Mouse (Mus musculus) liver, embryonic 15.5 days (tissue): ENCODE measurements around the gene Akap6. TPM values are rescaled to one million over a fixed set of nuclear protein-coding genes. Genes with fewer than 3 reads are reported as not detected.

Source experiments
- ATAC-seq: fragments of 200-750 bp; cut with Nextera tagmentation; 2 replicates; pipeline ENCODE4 v1.8.0; 2017; ENCODE audit warnings: moderate number of reproducible peaks, mild to moderate bottlenecking, moderate library complexity; ENCODE audit not compliant: insufficient read depth
- H3K27ac ChIP-seq: fragments of 300-500 bp; sonication (generic); replicated peaks from 2 replicates; pipeline ENCODE4 v1.5.1; 2015; ENCODE audit warnings: mild to moderate bottlenecking, inconsistent platforms
- H3K27me3 ChIP-seq: fragments of 300-500 bp; sonication (generic); 2 replicates; pipeline ENCODE4 v1.6.1; 2015; ENCODE audit warnings: mild to moderate bottlenecking, inconsistent platforms
- H3K36me3 ChIP-seq: fragments of 300-500 bp; sonication (generic); replicated peaks from 2 replicates; pipeline ENCODE4 v1.6.1; 2015; ENCODE audit warnings: moderate library complexity, mild to moderate bottlenecking, inconsistent platforms
- H3K4me1 ChIP-seq: fragments of 300-500 bp; sonication (generic); replicated peaks from 2 replicates; pipeline ENCODE4 v1.6.1; 2015; ENCODE audit warnings: inconsistent platforms
- H3K4me2 ChIP-seq: fragments of 300-500 bp; sonication (generic); 2 replicates; pipeline ENCODE4 v1.6.1; 2015; ENCODE audit warnings: moderate library complexity, mild to moderate bottlenecking, inconsistent platforms
- H3K4me3 ChIP-seq: fragments of 300-500 bp; sonication (generic); replicated peaks from 2 replicates; pipeline ENCODE4 v1.5.1; 2015; ENCODE audit warnings: mild to moderate bottlenecking, inconsistent platforms
- H3K9ac ChIP-seq: fragments of 300-500 bp; sonication (generic); 2 replicates; pipeline ENCODE4 v1.6.1; 2015; ENCODE audit warnings: moderate library complexity, mild to moderate bottlenecking, inconsistent platforms
- H3K9me3 ChIP-seq: fragments of 300-500 bp; sonication (generic); replicated peaks from 2 replicates; pipeline ENCODE4 v1.6.1; 2016; ENCODE audit warnings: inconsistent platforms
- WGBS: fragments of 180-500 bp; shearing (Covaris S2); methylation state at CpG from one replicate; pipeline ENCODE4 v1.1.7; 2015; ENCODE audit warnings: mixed read lengths; ENCODE audit not compliant: insufficient replicate concordance; 5-methylcytosine and 5-hydroxymethylcytosine counted together
- polyA plus RNA-seq: library from polyadenylated mRNA; unstranded; fragments of >200 nt; fragmentation: Nextera tagmentation; extraction: Ambion mirVana; gene quantifications from 2 replicates; pipeline ENCODE4 v1.2.1, GENCODE M21; 2015

Akap6 gene
- polyA plus RNA-seq, 1 experiment from 2014 or later = 0.05 TPM

DNA sequence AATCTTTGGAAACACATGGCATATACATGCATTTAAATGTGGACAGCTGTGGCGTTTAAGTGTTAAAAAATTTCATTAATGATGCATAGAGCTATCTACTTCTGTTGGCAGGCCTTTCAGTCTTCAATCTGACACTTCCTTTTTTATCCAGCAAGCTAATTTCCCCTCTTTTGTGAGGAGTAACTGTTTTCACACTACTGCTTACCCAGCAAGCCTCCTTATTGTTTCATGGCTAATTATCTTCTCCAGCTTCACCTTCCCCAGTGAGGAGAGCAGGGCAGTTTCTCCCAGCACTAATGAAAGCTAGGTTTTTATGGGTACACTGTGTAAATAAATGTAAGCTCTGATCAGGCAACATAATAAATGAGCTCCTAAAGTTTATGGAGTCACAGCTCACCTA lies 425.5 kb downstream of the Akap6 start:
- no peaks in the 10 kb centered on the region for H3K9me3 ChIP-seq
- no peaks in the 10 kb centered on the region for H3K4me1 ChIP-seq
- no peak for ATAC-seq
- no peak overlapping the region for H3K4me3 ChIP-seq
- H3K36me3 ChIP-seq = no peaks in the 10 kb centered on the region
- 53% methylated on average over 1 of the region's 1 CpGs for WGBS
- no peak overlapping the region for H3K4me2 ChIP-seq
- no peak overlapping the region for H3K27ac ChIP-seq
- no peak overlapping the region for H3K9ac ChIP-seq
- no peaks in the 10 kb centered on the region for H3K27me3 ChIP-seq

- H3K9me3 ChIP-seq = no peaks in the 10 kb centered on the region
- WGBS = 56% methylated on average over 4 of the region's 4 CpGs
- no peak overlapping the region for H3K9ac ChIP-seq
- no peak overlapping the region for H3K27ac ChIP-seq
- no peak overlapping the region for H3K4me2 ChIP-seq
- H3K36me3 ChIP-seq = no peaks in the 10 kb centered on the region
- H3K27me3 ChIP-seq = no peaks in the 10 kb centered on the region
- no peak overlapping the region for H3K4me3 ChIP-seq
- no peak for ATAC-seq
- H3K4me1 ChIP-seq = no peaks in the 10 kb centered on the region
These were observed 426.1 kb downstream of the Akap6 start for GRCm38 (mm10) chr12:53125286-53125685.

GRCm38 (mm10) chr12:53134196-53134595 lies 435.0 kb downstream of the Akap6 start:
- H3K4me3 ChIP-seq = no peak overlapping the region
- no peaks in the 10 kb centered on the region for H3K4me1 ChIP-seq
- no peaks in the 10 kb centered on the region for H3K9me3 ChIP-seq
- WGBS = 66% methylated on average over 2 of the region's 2 CpGs
- H3K4me2 ChIP-seq = no peak overlapping the region
- no peaks in the 10 kb centered on the region for H3K27me3 ChIP-seq
- no peak overlapping the region for H3K27ac ChIP-seq
- H3K9ac ChIP-seq = no peak overlapping the region
- ATAC-seq = 0 out of 2 replicates have a peak, but pooled peaks have one; percentile 25
- H3K36me3 ChIP-seq = no peaks in the 10 kb centered on the region

DNA sequence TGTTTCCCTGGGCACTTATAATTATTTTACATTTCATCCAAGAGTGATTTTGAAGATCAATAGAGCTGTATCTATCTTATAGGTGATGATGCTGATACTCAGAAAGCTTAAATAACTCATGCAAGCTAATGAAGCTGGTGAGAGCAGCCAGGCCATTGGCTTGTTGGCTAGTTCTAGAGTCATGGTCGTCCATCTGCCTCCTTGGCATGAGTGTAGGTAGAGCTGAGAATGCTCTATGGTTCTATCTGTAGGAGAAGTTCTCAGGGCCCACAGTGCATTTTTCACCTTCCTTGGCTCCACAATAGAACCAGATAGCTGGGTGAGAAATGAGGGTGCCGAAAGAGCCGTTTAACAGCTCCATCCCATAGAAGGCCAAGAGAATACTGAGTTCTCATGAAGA lies 438.1 kb downstream of the Akap6 start:
- Histone ChIP-seq H3K27ac (no peak overlapping the region), H3K4me2 (no peak overlapping the region), H3K4me3 (no peak overlapping the region), H3K4me1 (no peaks in the 10 kb centered on the region), H3K27me3 (no peaks in the 10 kb centered on the region), H3K9ac (no peak overlapping the region), H3K36me3 (no peaks in the 10 kb centered on the region), H3K9me3 (no peaks in the 10 kb centered on the region)
- ATAC-seq = no peak
- WGBS = 55% methylated on average over 3 of the region's 3 CpGs

DNA sequence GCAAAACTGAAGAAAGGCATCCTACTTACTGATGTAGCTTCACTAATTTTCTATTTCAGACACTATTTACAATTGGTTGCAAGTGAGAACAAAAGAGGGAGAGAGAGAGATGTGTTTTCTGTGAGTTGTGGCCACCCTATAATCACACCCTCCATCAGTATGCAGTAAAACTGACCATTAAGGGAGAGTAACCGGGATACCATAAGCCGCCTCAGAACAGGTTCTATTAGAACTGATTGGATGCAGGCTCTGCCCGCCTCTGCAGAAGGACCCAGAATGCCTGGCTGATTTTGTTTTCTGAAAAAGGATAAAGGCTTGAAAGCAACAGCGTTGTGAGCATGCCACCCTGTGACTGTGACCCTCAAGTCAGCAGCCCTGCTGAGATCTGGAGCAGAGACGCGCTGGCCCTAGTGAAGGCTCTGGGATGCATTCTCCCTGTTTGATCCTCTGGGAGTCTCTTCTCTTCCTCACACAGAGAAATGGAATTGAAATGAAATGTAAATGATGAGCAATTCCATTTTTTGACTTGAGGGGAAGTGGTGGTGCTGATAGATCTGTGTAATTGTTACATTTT lies 445.0 kb downstream of the Akap6 start:
- no peaks in the 10 kb centered on the region for H3K36me3 ChIP-seq
- H3K27me3 ChIP-seq = no peaks in the 10 kb centered on the region
- WGBS = 65% methylated on average over 6 of the region's 6 CpGs
- no peak overlapping the region for H3K9ac ChIP-seq
- no peaks in the 10 kb centered on the region for H3K9me3 ChIP-seq
- no peak overlapping the region for H3K4me3 ChIP-seq
- H3K4me1 ChIP-seq = no peaks in the 10 kb centered on the region
- no peak overlapping the region for H3K4me2 ChIP-seq
- no peak overlapping the region for H3K27ac ChIP-seq
- no peak for ATAC-seq

DNA sequence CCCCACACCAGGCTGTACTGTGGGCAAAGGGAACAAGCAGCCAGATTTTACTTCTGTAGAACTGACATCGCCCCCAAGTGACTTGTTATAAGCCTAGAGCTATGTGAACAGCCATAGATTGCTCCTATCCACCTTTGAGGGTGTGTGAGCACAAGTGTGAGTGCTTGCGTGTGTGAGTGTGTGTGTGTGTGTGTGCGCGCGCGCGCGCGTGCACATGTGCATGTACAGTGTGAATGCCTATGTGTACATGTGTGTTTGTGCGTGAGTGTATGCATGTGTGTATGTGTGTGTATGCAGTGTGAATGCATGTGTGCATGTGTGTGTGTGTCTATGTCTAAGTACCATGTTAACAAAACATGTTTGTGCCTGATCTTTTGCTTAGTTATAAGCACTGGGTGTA lies 445.6 kb downstream of the Akap6 start:
- Histone ChIP-seq H3K36me3 (no peaks in the 10 kb centered on the region), H3K4me2 (no peak overlapping the region), H3K9ac (no peak overlapping the region), H3K27ac (no peak overlapping the region), H3K4me1 (no peaks in the 10 kb centered on the region), H3K4me3 (no peak overlapping the region), H3K9me3 (no peaks in the 10 kb centered on the region), H3K27me3 (no peaks in the 10 kb centered on the region)
- WGBS = 84% methylated on average over 10 of the region's 10 CpGs
- ATAC-seq = no peak

DNA sequence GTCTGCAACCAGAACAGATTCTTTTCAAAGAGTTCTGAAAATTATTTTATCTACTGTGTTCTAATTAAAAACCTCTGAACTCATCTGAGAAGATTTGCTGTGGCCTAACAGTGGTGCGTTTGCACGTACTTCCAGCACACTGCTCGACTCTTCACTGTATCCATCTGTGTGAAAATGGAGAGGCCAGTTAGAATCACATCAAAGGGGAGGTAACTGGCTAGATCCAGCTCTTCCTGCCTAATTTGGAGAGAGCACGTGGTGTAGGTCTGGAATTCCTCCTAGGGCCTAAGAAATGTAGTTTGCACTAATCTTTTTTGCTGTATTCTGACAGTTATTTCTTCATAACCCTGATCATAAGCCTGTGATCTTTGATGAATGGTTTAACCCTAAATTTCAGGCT lies 446.3 kb downstream of the Akap6 start:
- no peaks in the 10 kb centered on the region for H3K9me3 ChIP-seq
- H3K27ac ChIP-seq = no peak overlapping the region
- H3K9ac ChIP-seq = no peak overlapping the region
- no peak overlapping the region for H3K4me3 ChIP-seq
- 58% methylated on average over 4 of the region's 4 CpGs for WGBS
- no peaks in the 10 kb centered on the region for H3K4me1 ChIP-seq
- H3K4me2 ChIP-seq = no peak overlapping the region
- no peak for ATAC-seq
- H3K27me3 ChIP-seq = no peaks in the 10 kb centered on the region
- H3K36me3 ChIP-seq = no peaks in the 10 kb centered on the region

- H3K4me1 ChIP-seq = no peaks in the 10 kb centered on the region
- no peak overlapping the region for H3K4me2 ChIP-seq
- no peak overlapping the region for H3K9ac ChIP-seq
- no peaks in the 10 kb centered on the region for H3K9me3 ChIP-seq
- no peak overlapping the region for H3K4me3 ChIP-seq
- no peak for ATAC-seq
- H3K27me3 ChIP-seq = no peaks in the 10 kb centered on the region
- H3K36me3 ChIP-seq = no peaks in the 10 kb centered on the region
- no peak overlapping the region for H3K27ac ChIP-seq
- WGBS = 55% methylated on average over 11 of the region's 11 CpGs
These were observed 447.4 kb downstream of the Akap6 start for GRCm38 (mm10) chr12:53146460-53147050.

- ATAC-seq = no peak
- no peak overlapping the region for H3K4me2 ChIP-seq
- 9% methylated on average over 11 of the region's 11 CpGs for WGBS
These were observed 448.5 kb downstream of the Akap6 start for GRCm38 (mm10) chr12:53147696-53148095.

GRCm38 (mm10) chr12:53168189-53169003 lies 469.2 kb downstream of the Akap6 start:
- Histone ChIP-seq H3K9ac (no peak overlapping the region), H3K9me3 (no peaks in the 10 kb centered on the region), H3K4me2 (no peak overlapping the region), H3K27me3 (no peaks in the 10 kb centered on the region), H3K4me1 (no peaks in the 10 kb centered on the region), H3K4me3 (no peak overlapping the region), H3K36me3 (no peaks in the 10 kb centered on the region), H3K27ac (no peak overlapping the region)
- ATAC-seq = no peak
- WGBS = 59% methylated on average over 8 of the region's 8 CpGs

More at GRCm38 (mm10) chr12:53147696-53148095, 448.5 kb downstream of the Akap6 start:
- H3K36me3 ChIP-seq = no peaks in the 10 kb centered on the region
- H3K4me1 ChIP-seq = no peaks in the 10 kb centered on the region
- no peaks in the 10 kb centered on the region for H3K27me3 ChIP-seq
- H3K9me3 ChIP-seq = no peaks in the 10 kb centered on the region
- H3K27ac ChIP-seq = no peak overlapping the region
- H3K4me3 ChIP-seq = no peak overlapping the region
- H3K9ac ChIP-seq = no peak overlapping the region

DNA sequence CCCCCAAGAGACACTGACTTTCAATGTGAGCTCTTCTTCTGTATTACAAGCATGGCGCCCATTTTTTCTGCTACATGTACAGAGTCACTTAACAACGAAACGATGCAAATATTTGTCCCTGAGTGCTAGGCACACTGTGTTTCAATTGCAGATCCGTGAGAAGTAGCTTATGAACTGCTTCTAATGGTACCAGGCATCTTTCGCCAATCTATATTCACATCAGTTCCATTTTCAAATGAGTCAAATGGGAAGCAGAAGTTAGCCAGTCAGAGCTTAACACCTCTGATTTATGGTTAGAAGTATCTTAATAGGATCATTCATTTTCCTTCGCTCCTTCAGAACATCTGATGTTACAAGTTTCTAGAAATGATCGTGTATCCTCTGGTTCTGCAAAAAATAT lies 492.3 kb downstream of the Akap6 start:
- Histone ChIP-seq H3K4me3 (no peak overlapping the region), H3K9ac (no peak overlapping the region), H3K36me3 (no peaks in the 10 kb centered on the region), H3K27me3 (no peaks in the 10 kb centered on the region), H3K9me3 (no peaks in the 10 kb centered on the region; the same call in 1 of the 2 replicates), H3K27ac (no peak overlapping the region), H3K4me1 (no peaks in the 10 kb centered on the region), H3K4me2 (no peak overlapping the region)
- WGBS = 70% methylated on average over 7 of the region's 7 CpGs
- no peak for ATAC-seq
